Mouse (Mus musculus) liver, embryonic 14.5 days (tissue): ENCODE data around the gene Fhit.

ENCODE experiments used
- CTCF ChIP-seq: IDR thresholded peaks from 2 replicates; pipeline ENCODE4 v1.5.1; 2016; ENCODE audit warnings: antibody characterized with exemption, low read depth, control low read depth
- EP300 ChIP-seq: IDR thresholded peaks from 2 replicates; pipeline ENCODE4 v1.6.1; 2016; ENCODE audit warnings: antibody characterized with exemption, low read depth

- TF ChIP-seq CTCF (no peak), EP300 (no peak)
Measured at GRCm38 (mm10) chr14:9896556-9896955, 1265.3 kb downstream of the Fhit start.
